Mouse (Mus musculus) brain, embryonic 14.5 days (tissue): ENCODE data around the gene Opcml.

Source experiments
- CTCF ChIP-seq: fragments of 200-500 bp; IDR thresholded peaks from 2 replicates; pipeline ENCODE4 v1.5.1; 2012; ENCODE audit warnings: inconsistent platforms, mild to moderate bottlenecking, moderate library complexity, borderline replicate concordance; ENCODE audit not compliant: insufficient read depth, insufficient read length; ENCODE audit errors: extremely low read depth
- POLR2A ChIP-seq: fragments of 200-500 bp; IDR thresholded peaks from 2 replicates; pipeline ENCODE4 v1.6.1; 2012; ENCODE audit warnings: mild to moderate bottlenecking, inconsistent platforms, borderline replicate concordance; ENCODE audit not compliant: poor library complexity, insufficient read depth, insufficient read length, severe bottlenecking; ENCODE audit errors: extremely low read depth

DNA sequence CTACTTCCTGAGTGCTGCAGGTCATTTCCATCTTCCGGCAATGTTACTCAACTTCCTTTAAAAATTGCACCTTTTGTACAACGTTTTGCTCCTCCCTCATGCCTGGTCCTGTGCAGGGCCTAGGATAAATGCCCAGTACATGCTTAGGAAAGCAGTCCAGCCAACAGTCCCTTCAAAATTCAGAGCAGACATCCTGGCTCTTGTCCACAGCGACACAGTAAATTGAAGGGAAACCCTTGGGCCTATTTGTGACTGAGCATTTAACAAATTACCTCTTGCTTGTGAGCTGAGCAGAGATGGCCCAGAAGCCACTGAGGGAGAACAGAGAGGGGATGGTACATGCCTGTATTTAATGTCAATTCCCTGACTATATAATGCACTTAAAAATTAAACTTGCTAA is 567.4 kb downstream of the Opcml start:
- TF ChIP-seq CTCF (no peak), POLR2A (no peak)
